In genomic region chr15:93575884-93576283, GRCm38 (mm10) we compare ENCODE assay signal across 8 mouse cellular contexts. TPM values are rescaled to one million over a fixed set of nuclear protein-coding genes. Genes with fewer than 3 reads are reported as not detected.
DNase-seq lines count a peak whose midpoint lies in the region; ATAC-seq and TF ChIP-seq lines count a peak whose summit lies in the region.

No protein-coding gene starts in this region.

- no peak overlapping the region for H3K27ac ChIP-seq in ES-E14 (ENCODE audit: insufficient read depth, low read depth, low read length, poor library complexity, severe bottlenecking)
- H3K27ac ChIP-seq in bone marrow macrophage, adult 2 months (ENCODE audit: insufficient read depth, low read depth, low read length), result no peak overlapping the region
- no peak overlapping the region; the same call in 1 of the 2 replicates for H3K27ac ChIP-seq in embryonic facial prominence, embryonic 15.5 days (replicated peaks)
- no peak overlapping the region for H3K27ac ChIP-seq in heart, postnatal 0 days (ENCODE audit: low read depth)
- H3K27ac ChIP-seq in liver, embryonic 12.5 days, result no peak overlapping the region
- H3K27ac ChIP-seq in neural tube, embryonic 13.5 days (replicated peaks), result 0 out of 2 replicates have a peak overlapping the region, but pooled peaks have one; percentile 20

- TF ChIP-seq EP300 in heart, postnatal 0 days (IDR thresholded peaks at IDR 0.05; ENCODE audit: low read depth), result no peak

- peak; percentile 34; the same call in 1 of the 2 replicates for ATAC-seq in embryonic facial prominence, embryonic 15.5 days (ENCODE audit: insufficient number of reproducible peaks, low FRiP score, low TSS enrichment, low read depth)
- peak; percentile 82 for ATAC-seq in heart, postnatal 0 days (ENCODE audit: insufficient read depth, low read depth)
- peak; percentile 64; the same call in 1 of the 2 replicates for ATAC-seq in liver, embryonic 12.5 days
- ATAC-seq in neural tube, embryonic 13.5 days (ENCODE audit: low read depth), result peak; percentile 57

- no peak overlapping the region for H3K9ac ChIP-seq in ES-E14 (ENCODE audit: insufficient read depth, low read depth, low read length, poor library complexity, severe bottlenecking)
- no peak overlapping the region for H3K9ac ChIP-seq in embryonic facial prominence, embryonic 15.5 days
- no peak overlapping the region for H3K9ac ChIP-seq in heart, postnatal 0 days (replicated peaks; ENCODE audit: low read depth, low read length)
- H3K9ac ChIP-seq in liver, embryonic 12.5 days, result no peak overlapping the region
- H3K9ac ChIP-seq in neural tube, embryonic 13.5 days, result no peak overlapping the region

- H3K36me3 ChIP-seq in ES-E14 (ENCODE audit: control insufficient read depth, insufficient read depth, low read length, poor library complexity, severe bottlenecking), result no peaks in the 10 kb centered on the region
- peaks cover 14% of the 10 kb centered on the region; the same call in 1 of the 2 replicates for H3K36me3 ChIP-seq in embryonic facial prominence, embryonic 15.5 days
- no peaks in the 10 kb centered on the region for H3K36me3 ChIP-seq in heart, postnatal 0 days (replicated peaks; ENCODE audit: control insufficient read depth, insufficient read depth, low read length)
- H3K36me3 ChIP-seq in liver, embryonic 12.5 days, result peaks cover 7% of the 10 kb centered on the region
- no peaks in the 10 kb centered on the region for H3K36me3 ChIP-seq in neural tube, embryonic 13.5 days

- no peaks in the 10 kb centered on the region for H3K9me3 ChIP-seq in ES-E14 (ENCODE audit: control insufficient read depth, insufficient read depth, low read depth, low read length)
- no peaks in the 10 kb centered on the region for H3K9me3 ChIP-seq in embryonic facial prominence, embryonic 15.5 days (replicated peaks)
- H3K9me3 ChIP-seq in heart, postnatal 0 days (replicated peaks; ENCODE audit: control insufficient read depth, low read length), result peaks cover 4% of the 10 kb centered on the region; the same call in 1 of the 2 replicates
- peaks cover 11% of the 10 kb centered on the region; the same call in 1 of the 2 replicates for H3K9me3 ChIP-seq in liver, embryonic 12.5 days (replicated peaks)
- H3K9me3 ChIP-seq in neural tube, embryonic 13.5 days, result peaks cover 7% of the 10 kb centered on the region; the same call in 1 of the 2 replicates

- in situ Hi-C loops in ES-E14 (cut with MboI; ENCODE audit: low sequenced_read_pairs in 2 of 2, unreplicated experiment in 2 of 2), result loop anchor here (25.0 kb wide), 1 partner anchor 636 kb away; no protein-coding TSS in a partner anchor

- no peak overlapping the region for H3K4me3 ChIP-seq in ES-E14 (ENCODE audit: insufficient read depth in 1 of 2, low read depth in 1 of 2, low read length in 2 of 2, poor library complexity in 1 of 2, severe bottlenecking in 1 of 2)
- H3K4me3 ChIP-seq in bone marrow macrophage, adult 2 months (ENCODE audit: insufficient read depth, low read length), result no peak overlapping the region
- no peak overlapping the region for H3K4me3 ChIP-seq in embryonic facial prominence, embryonic 15.5 days (replicated peaks)
- no peak overlapping the region for H3K4me3 ChIP-seq in heart, postnatal 0 days (ENCODE audit: low read depth, low read length)
- H3K4me3 ChIP-seq in liver, embryonic 12.5 days, result no peak overlapping the region
- no peak overlapping the region for H3K4me3 ChIP-seq in neural tube, embryonic 13.5 days

- 11% methylated on average over 5 of the region's 5 CpGs for WGBS in embryonic facial prominence, embryonic 15.5 days
- 8% methylated on average over 5 of the region's 5 CpGs for WGBS in heart, postnatal 0 days
- WGBS in liver, embryonic 12.5 days (ENCODE audit: insufficient replicate concordance), result 12% methylated on average over 5 of the region's 5 CpGs
- 9% methylated on average over 5 of the region's 5 CpGs for WGBS in neural tube, embryonic 13.5 days

- no peak for TF ChIP-seq POLR2A in bone marrow macrophage, adult 2 months (IDR thresholded peaks at IDR 0.05; ENCODE audit: borderline replicate concordance, low read depth, low read length)

- peak; percentile 80 for DNase-seq in ES-E14 (ENCODE audit: low read depth, low spot score)
- peak; percentile 92 for DNase-seq in heart, postnatal 0 days (ENCODE audit: low spot score)
- DNase-seq in kidney, postnatal 10 days, result peak; percentile 91
- DNase-seq in thymus, postnatal 14 days, result peak; percentile 87

- peak; percentile 29; the same call in 1 of the 2 replicates for TF ChIP-seq CTCF in bone marrow macrophage, adult 2 months (IDR thresholded peaks at IDR 0.05; ENCODE audit: low read depth, low read length)
- peak; percentile 95 for TF ChIP-seq CTCF in heart, postnatal 0 days (IDR thresholded peaks at IDR 0.05; ENCODE audit: low read depth)

- no peak overlapping the region for H3K4me2 ChIP-seq in embryonic facial prominence, embryonic 15.5 days (replicated peaks)
- H3K4me2 ChIP-seq in heart, postnatal 0 days (ENCODE audit: low read depth, low read length), result no peak overlapping the region
- no peak overlapping the region for H3K4me2 ChIP-seq in liver, embryonic 12.5 days
- no peak overlapping the region for H3K4me2 ChIP-seq in neural tube, embryonic 13.5 days

- H3K4me1 ChIP-seq in ES-E14 (ENCODE audit: control insufficient read depth in 2 of 2, insufficient read depth in 2 of 2, low read length in 2 of 2, poor library complexity in 1 of 2), result no peaks in the 10 kb centered on the region
- H3K4me1 ChIP-seq in bone marrow macrophage, adult 2 months (ENCODE audit: control insufficient read depth, insufficient read depth, low read length), result no peaks in the 10 kb centered on the region
- peaks cover 11% of the 10 kb centered on the region; the same call in 1 of the 2 replicates for H3K4me1 ChIP-seq in embryonic facial prominence, embryonic 15.5 days
- H3K4me1 ChIP-seq in heart, postnatal 0 days (ENCODE audit: control insufficient read depth, insufficient read depth), result no peaks in the 10 kb centered on the region
- no peaks in the 10 kb centered on the region for H3K4me1 ChIP-seq in liver, embryonic 12.5 days
- H3K4me1 ChIP-seq in neural tube, embryonic 13.5 days (replicated peaks), result peaks cover 10% of the 10 kb centered on the region; the same call in 1 of the 2 replicates

- no peaks in the 10 kb centered on the region for H3K27me3 ChIP-seq in embryonic facial prominence, embryonic 15.5 days
- H3K27me3 ChIP-seq in heart, postnatal 0 days (ENCODE audit: control insufficient read depth, insufficient read depth, low read length), result no peaks in the 10 kb centered on the region
- H3K27me3 ChIP-seq in liver, embryonic 12.5 days (replicated peaks), result no peaks in the 10 kb centered on the region
- H3K27me3 ChIP-seq in neural tube, embryonic 13.5 days, result no peaks in the 10 kb centered on the region

TF ChIP-seq in ES-E14, 5 proteins besides CTCF, POLR2A, EP300 and RAD21:
- TF ChIP-seq MAFK (IDR thresholded peaks at IDR 0.05; ENCODE audit: insufficient read depth, low read depth, low read length) (no peak), ZC3H11A (IDR thresholded peaks at IDR 0.05; ENCODE audit: borderline replicate concordance, low read depth, low read length) (peak; percentile 54; the same call in 1 of the 2 replicates)

RNA-seq across cellular contexts. Expression of gene Prickle1, which starts 19.8 kb away (rescaled TPM):
- total RNA-seq in ES-E14 (2012; rRNA removed), result 3.1 and 7.7 TPM in 2 replicates
- not detected in 2 replicates for polyA plus RNA-seq in bone marrow macrophage, adult 2 months (2012; ENCODE audit: insufficient read depth, insufficient read length, missing spikeins)
- polyA plus RNA-seq in embryonic facial prominence, embryonic 15.5 days (2015; fragmentation: Nextera tagmentation; extraction: Ambion mirVana), result 40.2 TPM in 2 replicates
- total RNA-seq in heart, postnatal 0 days (2014; rRNA removed; ENCODE audit: low replicate concordance), result 24.2 and 30.0 TPM in 2 replicates
- 21.0 and 23.3 TPM in 2 replicates for polyA plus RNA-seq in heart, postnatal 0 days (2015; fragmentation: Nextera tagmentation; extraction: Ambion mirVana)
- polyA plus RNA-seq in liver, embryonic 12.5 days (2016; fragmentation: Nextera tagmentation; extraction: Ambion mirVana), result 7.8 and 8.9 TPM in 2 replicates
- polyA plus RNA-seq in neural tube, embryonic 13.5 days (2015; fragmentation: Nextera tagmentation; extraction: Ambion mirVana), result 16.5 and 19.9 TPM in 2 replicates
